Mouse (Mus musculus): ENCODE measurements at regions not wholly inside any gene's neighbourhood (a gene's known extent, or its start where the extent isn't known, plus 50 kb on each side); places are given as distances from the start of the nearest gene placed in this dataset.

GRCm38 (mm10) chr12:25311728-25312127, 214.8 kb upstream of the Id2 start:
- TF ChIP-seq MAFK (IDR thresholded peaks at IDR 0.05; ENCODE audit: insufficient read depth, low read depth, low read length) (no peak), HCFC1 (IDR thresholded peaks at IDR 0.05; ENCODE audit: borderline replicate concordance, insufficient read depth, low read length) (no peak)
